Mouse (Mus musculus) gastrocnemius, postnatal 25 days (tissue): ENCODE results near the gene Cdkl4. TPM values are rescaled to one million over a fixed set of nuclear protein-coding genes. Genes with fewer than 3 reads are reported as not detected.

ENCODE experiments used
- DNase-seq: peaks from one replicate; pipeline ENCODE4 v3.0.0; 2022
- total RNA-seq, 2 experiments: library from RNA; stranded (reverse); gene quantifications; 1 replicate in 1 of 2; 2 replicates in 1 of 2; pipeline ENCODE4 v1.2.3; 2021

Gene Cdkl4
- total RNA-seq, 2 experiments from 2014 or later: not detected

GRCm38 (mm10) chr17:80479295-80480030 lies 98.2 kb downstream of the Cdkl4 start:
- DNase-seq: peak; percentile 56

- no peak for DNase-seq
Measured at GRCm38 (mm10) chr17:80477679-80478078, 99.9 kb downstream of the Cdkl4 start.

- no peak for DNase-seq
Measured at GRCm38 (mm10) chr17:80476496-80476895, 101.1 kb downstream of the Cdkl4 start.

Other genes starting within 250 kb of the Cdkl4 start
- not detected for gene Gm10190, start 204.3 kb downstream of the Cdkl4 start, total RNA-seq
- gene Sos1, start 97.4 kb downstream of the Cdkl4 start, total RNA-seq: 10 to 100 TPM; 12.8 to 14.7 TPM
- gene Map4k3, start 150.7 kb upstream of the Cdkl4 start, total RNA-seq: 10 to 100 TPM; 12.4 to 15.0 TPM